Mouse (Mus musculus) kidney, adult 2 months (tissue): ENCODE measurements around the gene Tdrd7. TPM values are rescaled to one million over a fixed set of nuclear protein-coding genes. Genes with fewer than 3 reads are reported as not detected.
A peak's percentile ranks its signal among the peaks of the same experiment; 100 is the strongest.

Source experiments
- DNase-seq: peaks from one replicate; pipeline ENCODE4 v3.0.0; 2021
- H3K27ac ChIP-seq: fragments of 200-500 bp; 2 replicates; pipeline ENCODE4 v1.5.1; 2012; ENCODE audit warnings: low read depth, low read length, control low read depth, inconsistent platforms; ENCODE audit not compliant: insufficient read depth
- H3K27me3 ChIP-seq: fragments of 200-500 bp; replicated peaks from 2 replicates; pipeline ENCODE4 v1.6.1; 2012; ENCODE audit warnings: mild to moderate bottlenecking, moderate library complexity, low read length, inconsistent platforms; ENCODE audit not compliant: control insufficient read depth, insufficient read depth
- H3K36me3 ChIP-seq: fragments of 200-500 bp; 2 replicates; pipeline ENCODE4 v1.6.1; 2012; ENCODE audit warnings: mild to moderate bottlenecking, moderate library complexity, low read length, inconsistent platforms; ENCODE audit not compliant: control insufficient read depth, insufficient read depth
- H3K4me1 ChIP-seq: fragments of 200-500 bp; 2 replicates; pipeline ENCODE4 v1.6.1; 2011; ENCODE audit warnings: low read length; ENCODE audit not compliant: control insufficient read depth, insufficient read depth
- H3K4me3 ChIP-seq: fragments of 200-500 bp; 2 replicates; pipeline ENCODE4 v1.5.1; 2011; ENCODE audit warnings: mild to moderate bottlenecking, low read depth, low read length, control low read depth; ENCODE audit not compliant: insufficient read depth
- CTCF ChIP-seq: fragments of 200-500 bp; conservative IDR thresholded peaks from 2 replicates; pipeline ENCODE4 v1.5.1; 2011; ENCODE audit warnings: low read depth, mild to moderate bottlenecking, control low read depth, low read length, moderate library complexity, mixed read lengths; ENCODE audit not compliant: insufficient read depth, insufficient read length
- POLR2A ChIP-seq: fragments of 200-500 bp; IDR thresholded peaks from one replicate; pipeline ENCODE4 v1.6.1; 2011; ENCODE audit warnings: low read depth, low read length, control low read depth
- WGBS: fragments of 180-500 bp; shearing (Covaris S2); methylation state at CpG from one replicate; pipeline ENCODE4 v1.1.7; 2018; 5-methylcytosine and 5-hydroxymethylcytosine counted together
- polyA plus RNA-seq: library from polyadenylated mRNA; depleted of rRNA; stranded (reverse); fragments of >200 nt; gene quantifications from 2 replicates; pipeline ENCODE4 v1.2.3, GENCODE M21; 2012

The Tdrd7 gene
- polyA plus RNA-seq, 1 experiment, result 19.1 TPM

DNA sequence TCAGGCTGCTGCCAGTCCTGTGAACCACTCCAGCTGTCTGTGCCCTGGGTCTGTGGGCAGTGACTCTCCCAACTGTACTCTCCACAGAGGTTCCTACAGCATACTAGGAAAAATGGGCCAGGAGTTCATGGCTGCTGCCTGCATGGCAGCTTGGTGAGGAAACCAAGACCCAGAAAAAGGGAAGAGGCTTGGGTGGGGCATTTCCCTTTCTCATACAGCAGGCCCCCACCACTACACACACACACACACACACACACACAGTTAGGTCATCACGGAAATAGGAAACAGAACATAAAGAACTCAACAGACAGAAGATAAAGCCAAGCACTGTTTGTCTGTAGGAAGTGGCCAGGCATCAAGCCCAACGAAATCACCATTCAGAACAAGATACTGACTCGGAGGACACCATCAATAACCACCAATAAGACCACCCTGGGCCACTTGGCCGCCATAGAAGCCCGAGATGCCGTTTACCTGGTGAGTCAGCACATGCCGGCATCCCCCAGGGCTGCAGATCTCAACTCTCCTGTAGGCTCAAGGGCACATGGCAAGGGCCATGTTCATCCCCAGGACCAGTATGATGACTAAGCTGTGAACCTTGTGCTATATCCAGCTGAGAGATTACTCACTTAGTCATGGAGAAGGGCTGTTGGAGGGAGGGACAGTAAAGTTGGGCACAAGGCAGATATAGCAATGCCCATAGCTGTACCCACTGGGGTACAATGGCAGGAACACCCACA, 15.9 kb upstream of the Tdrd7 start:
- no peaks in the 10 kb centered on the region for H3K4me1 ChIP-seq
- no peaks in the 10 kb centered on the region for H3K27me3 ChIP-seq
- TF ChIP-seq CTCF (no peak), POLR2A (no peak)
- no peak overlapping the region for H3K4me3 ChIP-seq
- DNase-seq, result peak; percentile 13
- 70% methylated on average over 7 of the region's 7 CpGs for WGBS
- H3K27ac ChIP-seq, result no peak overlapping the region
- no peaks in the 10 kb centered on the region for H3K36me3 ChIP-seq

DNA sequence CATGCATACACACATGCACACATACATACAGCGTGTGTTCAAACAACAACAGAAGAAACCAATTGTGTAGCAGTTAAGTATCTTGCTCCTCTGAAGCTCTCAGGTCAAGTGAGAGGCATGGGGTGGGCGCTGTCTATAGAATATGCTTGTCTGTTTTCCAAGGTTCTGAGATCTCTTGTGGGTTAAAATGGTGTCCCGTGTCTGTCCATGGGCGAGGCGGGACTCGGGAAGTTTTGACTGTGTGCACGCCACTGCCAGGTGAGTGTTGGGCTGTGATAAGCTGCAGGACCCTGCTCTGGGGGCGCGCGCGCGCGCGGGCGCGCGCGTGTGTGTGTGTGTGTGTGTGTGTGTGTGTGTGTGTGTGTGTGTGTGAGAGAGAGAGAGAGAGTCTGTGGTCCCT, 13.3 kb upstream of the Tdrd7 start:
- Histone ChIP-seq H3K36me3 (no peaks in the 10 kb centered on the region), H3K4me3 (no peak overlapping the region), H3K27me3 (no peaks in the 10 kb centered on the region), H3K27ac (no peak overlapping the region), H3K4me1 (no peaks in the 10 kb centered on the region)
- no peak for DNase-seq
- TF ChIP-seq POLR2A (no peak), CTCF (no peak)
- WGBS, result 96% methylated on average over 18 of the region's 18 CpGs

DNA sequence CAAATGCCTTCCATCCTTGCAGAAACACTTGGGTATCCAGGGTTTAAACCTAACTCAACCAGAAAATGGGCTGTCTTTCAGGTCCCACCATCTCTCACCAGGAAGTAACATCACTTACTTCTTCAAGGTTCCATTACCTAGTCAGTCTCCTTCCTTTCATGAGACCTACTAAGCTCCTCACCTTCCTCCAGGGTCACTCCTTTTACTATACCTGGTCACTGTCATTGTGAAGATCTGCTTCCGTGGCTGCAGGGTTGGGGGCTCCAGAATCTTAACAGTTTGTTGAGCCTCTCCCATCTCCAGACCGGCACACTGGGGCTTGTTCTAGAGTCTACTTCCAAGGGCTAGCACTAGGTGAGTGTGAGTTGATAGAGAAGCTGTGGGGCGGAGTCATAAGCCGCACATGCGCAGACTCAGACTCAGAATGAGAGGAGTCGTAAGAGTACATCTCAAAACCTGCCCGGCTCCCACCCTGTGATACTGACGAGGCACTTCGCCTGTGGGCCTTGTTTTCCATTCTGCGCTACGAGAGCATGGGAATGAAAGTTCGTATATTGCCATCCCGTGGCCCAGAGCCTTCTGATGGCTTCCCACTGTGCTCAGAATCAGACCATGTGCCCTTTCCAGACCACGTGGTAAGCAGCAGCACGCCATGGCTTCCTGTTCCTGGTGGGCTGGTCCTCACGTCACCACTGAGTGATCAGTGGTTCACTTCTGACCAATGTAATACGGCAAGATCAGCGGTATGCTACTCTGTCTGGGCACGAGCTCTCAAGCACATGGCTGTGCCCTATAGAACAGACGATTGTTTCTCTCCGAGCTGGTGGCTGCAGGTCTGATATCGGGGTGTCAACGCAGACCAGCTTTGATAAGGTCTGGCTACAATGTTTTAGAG, 11.9 kb upstream of the Tdrd7 start:
- no peaks in the 10 kb centered on the region for H3K27me3 ChIP-seq
- H3K4me1 ChIP-seq, result no peaks in the 10 kb centered on the region
- H3K27ac ChIP-seq, result no peak overlapping the region
- no peaks in the 10 kb centered on the region for H3K36me3 ChIP-seq
- no peak overlapping the region for H3K4me3 ChIP-seq
- WGBS, result 93% methylated on average over 23 of the region's 23 CpGs
- DNase-seq, result no peak
- TF ChIP-seq POLR2A (no peak), CTCF (no peak)

DNA sequence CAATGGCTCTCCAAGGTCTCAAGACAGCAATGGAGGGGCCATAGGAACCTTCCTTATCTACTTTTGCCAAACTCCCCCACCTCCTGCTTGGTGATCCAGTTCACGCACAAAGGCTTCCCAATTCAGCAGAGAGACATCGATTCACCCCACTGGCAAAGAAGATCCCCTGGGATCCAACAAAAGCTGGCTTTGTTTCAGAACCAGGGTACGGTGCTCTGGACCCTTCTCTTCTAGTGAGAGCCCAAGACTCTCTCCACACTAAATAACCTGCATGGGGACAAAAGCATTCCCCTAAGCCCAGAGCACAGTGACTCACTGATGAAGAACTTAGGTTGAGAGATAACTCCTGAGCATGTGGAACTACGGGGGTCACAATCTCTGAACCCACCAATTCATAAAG, 9.9 kb upstream of the Tdrd7 start:
- H3K4me1 ChIP-seq, result no peaks in the 10 kb centered on the region
- no peak for DNase-seq
- no peak overlapping the region for H3K27ac ChIP-seq
- H3K36me3 ChIP-seq, result no peaks in the 10 kb centered on the region
- H3K4me3 ChIP-seq, result no peak overlapping the region
- H3K27me3 ChIP-seq, result no peaks in the 10 kb centered on the region
- WGBS, result 94% methylated on average over 4 of the region's 4 CpGs
- TF ChIP-seq POLR2A (no peak), CTCF (no peak)

DNA sequence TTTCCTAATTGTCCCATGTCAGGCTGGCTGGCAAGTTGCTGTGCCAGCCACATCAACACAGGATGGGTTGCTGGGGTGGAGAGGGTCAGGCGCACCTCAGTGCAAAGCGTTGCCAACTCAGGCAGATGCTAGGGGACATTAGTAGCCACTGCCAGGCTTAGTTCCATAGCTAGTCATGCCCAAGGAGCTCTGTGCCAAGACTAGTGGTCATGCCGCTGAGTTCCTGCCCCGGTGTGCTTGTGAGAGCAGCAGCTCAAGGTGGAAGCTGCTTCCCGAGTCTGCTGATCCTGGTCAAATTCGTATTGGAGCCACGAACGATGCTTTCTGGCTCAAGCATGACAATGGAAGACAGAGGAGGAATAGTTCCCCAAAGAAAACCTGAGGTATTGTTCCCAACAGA, 9.0 kb upstream of the Tdrd7 start:
- TF ChIP-seq CTCF (no peak), POLR2A (no peak)
- no peak for DNase-seq
- 94% methylated on average over 8 of the region's 8 CpGs for WGBS

DNA sequence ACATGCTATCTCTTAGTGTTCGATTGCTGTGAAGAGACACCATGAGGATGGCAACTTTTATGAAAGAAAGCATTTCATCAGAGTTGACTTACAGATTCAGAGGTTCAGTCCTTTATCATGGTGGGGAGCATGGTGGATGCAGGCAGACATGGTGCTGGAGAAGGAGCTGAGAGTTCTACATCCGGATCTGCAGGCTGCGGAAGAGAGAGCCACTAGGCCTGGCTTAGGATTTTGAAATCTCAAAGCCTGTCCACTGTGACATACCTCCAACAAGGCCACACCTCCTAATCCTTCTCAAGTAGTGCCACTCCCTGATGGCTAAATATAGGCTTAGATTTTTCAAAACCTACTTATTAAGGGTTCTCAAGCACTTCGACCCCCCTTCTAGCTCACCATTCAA, 8.4 kb upstream of the Tdrd7 start:
- H3K27me3 ChIP-seq, result no peaks in the 10 kb centered on the region
- WGBS, result 96% methylated on average over 4 of the region's 4 CpGs
- TF ChIP-seq POLR2A (no peak), CTCF (no peak)
- no peak overlapping the region for H3K27ac ChIP-seq
- no peak overlapping the region for H3K4me3 ChIP-seq
- no peak for DNase-seq
- H3K36me3 ChIP-seq, result no peaks in the 10 kb centered on the region
- H3K4me1 ChIP-seq, result no peaks in the 10 kb centered on the region

More for the DNA sequence above, 9.0 kb upstream of the Tdrd7 start:
- Histone ChIP-seq H3K4me1 (no peaks in the 10 kb centered on the region), H3K36me3 (no peaks in the 10 kb centered on the region), H3K4me3 (no peak overlapping the region), H3K27ac (no peak overlapping the region), H3K27me3 (no peaks in the 10 kb centered on the region)

DNA sequence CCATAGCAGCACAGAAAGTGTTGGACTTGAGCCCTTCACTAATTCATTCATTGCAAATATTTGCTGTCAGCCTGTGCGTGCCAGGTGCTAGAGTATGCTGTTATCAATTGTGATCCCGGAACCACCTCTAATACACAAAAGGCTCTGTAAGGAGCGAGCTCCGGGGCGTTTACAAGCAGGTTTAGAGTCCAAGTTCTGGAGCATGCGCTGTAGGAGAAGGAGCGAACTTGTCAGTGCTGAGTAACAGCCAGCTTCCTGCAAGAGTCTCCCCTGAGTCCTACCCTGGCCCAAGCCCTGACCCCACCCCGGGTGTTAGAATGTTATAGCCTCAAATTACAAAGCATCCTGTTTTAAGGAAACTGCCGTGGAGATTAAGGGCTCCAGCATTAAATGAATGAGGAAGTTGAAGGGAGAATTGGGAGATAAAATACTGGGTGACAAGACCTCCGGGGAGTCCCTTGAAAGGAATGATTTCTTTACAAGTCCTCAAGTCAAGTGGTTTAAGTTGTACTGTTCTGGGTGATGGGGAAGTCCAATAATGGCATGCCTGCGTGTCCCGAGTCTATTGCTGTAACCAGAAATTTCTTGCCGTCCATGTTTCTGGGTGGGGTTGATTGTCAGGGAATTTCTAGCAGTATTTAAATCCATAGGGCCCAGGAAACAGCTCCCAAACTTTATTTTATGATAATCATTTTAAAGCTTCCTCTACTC, 758 bp downstream of the Tdrd7 start:
- no peak for TF ChIP-seq POLR2A
- WGBS, result 16% methylated on average over 13 of the region's 13 CpGs
- DNase-seq, result peak; percentile 85
- Histone ChIP-seq H3K4me1 (peaks cover 18% of the 10 kb centered on the region), H3K36me3 (no peaks in the 10 kb centered on the region), H3K27ac (peak overlapping the region; percentile 26), H3K4me3 (no peak overlapping the region; the same call in 1 of the 2 replicates), H3K27me3 (no peaks in the 10 kb centered on the region)
